Mouse (Mus musculus): Measurements from ENCODE around the gene Nox3. TPM values are rescaled to one million over a fixed set of nuclear protein-coding genes. Genes with fewer than 3 reads are reported as not detected.

Nox3 gene
- polyA plus RNA-seq (2014; fragmentation: Illumina TruSeq; extraction: RNeasy Lipid Tissue Mini Kit (QIAGEN cat#74804); ENCODE audit: low replicate concordance) = not detected

DNA sequence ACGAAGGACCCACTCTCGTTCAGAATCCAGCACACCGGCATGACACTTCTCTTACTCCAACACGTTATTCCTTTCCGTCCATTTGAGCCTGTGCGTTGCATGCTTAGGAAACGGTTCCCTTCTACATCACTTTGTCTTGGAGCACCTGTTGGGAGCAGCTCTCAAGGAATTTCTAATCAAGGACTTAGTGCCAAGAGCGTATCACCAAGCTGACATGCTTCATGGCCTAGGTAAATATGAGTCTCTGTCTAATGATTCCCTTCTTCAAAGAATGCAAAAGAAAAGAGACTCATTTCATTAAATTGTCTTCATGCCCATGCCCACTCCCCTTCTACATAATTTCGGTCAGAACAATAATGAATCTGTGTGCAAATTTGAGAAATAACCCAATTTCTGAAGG, at the start of gene Nox3:
Gene Nox3 (minus strand): TSS at position 101 of the 400 bp plus-strand sequence.

Other genes with a start within 250 kb of the Nox3 start
- 1.1 TPM for gene Cldn20, start 163.7 kb downstream of the Nox3 start, polyA plus RNA-seq (2014; fragmentation: Illumina TruSeq; extraction: RNeasy Lipid Tissue Mini Kit (QIAGEN cat#74804); ENCODE audit: low replicate concordance)
- 11.1 TPM for gene Tfb1m, start 138.5 kb downstream of the Nox3 start, polyA plus RNA-seq (2014; fragmentation: Illumina TruSeq; extraction: RNeasy Lipid Tissue Mini Kit (QIAGEN cat#74804); ENCODE audit: low replicate concordance)